Mouse (Mus musculus): ENCODE measurements around the gene Stk38. TPM values are rescaled to one million over a fixed set of nuclear protein-coding genes. Genes with fewer than 3 reads are reported as not detected.

Stk38 gene
- total and polyA plus RNA-seq, 2 experiments, result 45.8 to 54.4 TPM

DNA sequence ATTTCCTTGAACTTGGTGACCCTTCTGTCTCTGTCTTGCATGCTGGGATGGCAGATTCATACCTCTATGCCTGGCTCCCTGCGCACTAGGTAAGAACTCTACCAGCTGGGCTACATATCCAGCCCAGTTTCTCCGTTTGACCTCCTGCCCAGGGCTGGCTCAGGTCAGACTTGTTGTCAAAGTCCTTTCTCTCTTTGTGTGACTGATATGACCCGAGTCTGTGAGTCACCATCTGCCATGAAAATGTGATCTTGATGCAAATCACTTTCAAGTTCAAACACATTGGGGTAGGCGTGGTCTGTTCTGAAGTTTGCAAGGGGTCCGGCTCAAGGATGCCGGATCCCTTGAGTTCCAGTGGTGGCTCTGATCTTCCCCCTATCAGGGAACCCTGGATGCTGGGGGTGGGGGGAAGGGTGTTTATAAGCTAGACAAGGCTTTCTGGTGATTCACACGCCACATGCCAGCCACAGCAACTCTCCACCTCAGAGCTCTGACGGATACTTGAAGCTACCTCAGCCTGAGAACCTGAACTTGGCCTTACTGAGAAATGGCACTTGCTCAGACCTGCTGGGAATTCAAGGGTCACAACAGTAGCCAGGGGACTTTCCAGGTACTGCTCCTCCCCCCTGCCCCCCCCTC, 82.7 kb downstream of the Stk38 start:
- Histone ChIP-seq H3K27me3 (ENCODE audit: control insufficient read depth, insufficient read depth, low read length) (no peaks in the 10 kb centered on the region), H3K79me2 (ENCODE audit: control insufficient read depth, insufficient read depth, low read length) (no peaks in the 10 kb centered on the region), H3K27ac (replicated peaks; ENCODE audit: insufficient read depth, low read depth, low read length) (no peak overlapping the region), H3K36me3 (ENCODE audit: control insufficient read depth, insufficient read depth, low read length) (no peaks in the 10 kb centered on the region), H3K4me3 (ENCODE audit: insufficient read depth, low read depth, low read length) (no peak overlapping the region), H3K4me1 (ENCODE audit: control insufficient read depth, insufficient read depth, low read length) (peaks cover under 1% of the 10 kb centered on the region; the same call in 1 of the 2 replicates), H3K9ac (ENCODE audit: low read depth, low read length) (no peak overlapping the region)
- DNase-seq (ENCODE audit: extremely low read depth, low read depth, low spot score), result peak; percentile 63
- no peak for TF ChIP-seq POLR2A (IDR thresholded peaks at IDR 0.05; ENCODE audit: extremely low read depth, insufficient read depth, low read length)
- no peak for TF ChIP-seq CTCF (IDR thresholded peaks at IDR 0.05; ENCODE audit: low read depth, low read length)
- 77% methylated on average over 8 of the region's 8 CpGs for WGBS

DNA sequence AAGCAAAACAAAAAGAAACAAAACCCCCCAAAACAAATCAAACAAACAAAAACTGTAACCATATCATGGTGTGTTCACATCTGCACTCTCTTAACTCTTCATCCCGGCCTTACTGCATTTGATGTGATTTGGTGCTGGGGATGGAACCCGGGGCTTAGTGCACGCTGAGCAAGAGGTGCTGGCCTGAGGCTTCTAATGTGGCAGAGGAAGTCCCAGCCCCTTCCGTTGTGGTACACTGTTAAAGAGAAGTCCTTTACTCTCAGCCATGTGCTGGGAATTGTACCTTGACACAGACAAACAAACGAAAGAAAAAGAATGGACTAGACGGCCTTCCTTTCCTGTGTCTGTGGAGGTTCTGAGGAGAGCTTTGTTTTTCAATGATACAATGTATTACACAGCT, 85.7 kb downstream of the Stk38 start:
- Histone ChIP-seq H3K27ac (replicated peaks; ENCODE audit: insufficient read depth, low read depth, low read length) (no peak overlapping the region), H3K36me3 (ENCODE audit: control insufficient read depth, insufficient read depth, low read length) (no peaks in the 10 kb centered on the region), H3K4me1 (ENCODE audit: control insufficient read depth, insufficient read depth, low read length) (no peaks in the 10 kb centered on the region), H3K79me2 (ENCODE audit: control insufficient read depth, insufficient read depth, low read length) (no peaks in the 10 kb centered on the region), H3K27me3 (ENCODE audit: control insufficient read depth, insufficient read depth, low read length) (no peaks in the 10 kb centered on the region), H3K9ac (ENCODE audit: low read depth, low read length) (no peak overlapping the region), H3K4me3 (ENCODE audit: insufficient read depth, low read depth, low read length) (no peak overlapping the region)
- WGBS, result 73% methylated on average over 6 of the region's 6 CpGs
- no peak for TF ChIP-seq POLR2A (IDR thresholded peaks at IDR 0.05; ENCODE audit: extremely low read depth, insufficient read depth, low read length)
- TF ChIP-seq CTCF (IDR thresholded peaks at IDR 0.05; ENCODE audit: low read depth, low read length), result no peak
- no peak for DNase-seq (ENCODE audit: extremely low read depth, low read depth, low spot score)

DNA sequence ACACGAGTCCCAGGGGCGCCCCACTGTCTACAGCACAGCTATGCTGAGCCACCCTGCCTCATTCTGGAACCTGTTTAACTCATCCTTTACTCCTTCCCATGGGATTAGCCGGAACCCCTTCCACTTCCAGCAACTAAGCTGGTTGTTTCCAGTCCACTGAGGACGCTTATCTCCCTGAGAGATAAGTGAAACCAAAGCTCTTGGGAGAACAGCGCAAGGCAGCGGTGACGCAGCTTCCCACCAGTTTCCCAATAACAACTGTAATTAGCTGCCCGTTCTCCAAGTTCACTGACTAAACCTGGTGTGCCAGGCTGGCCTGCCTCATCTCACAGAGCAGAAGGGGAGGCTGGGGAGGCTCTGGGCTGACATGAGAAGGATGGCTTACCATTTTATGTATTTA, 86.7 kb downstream of the Stk38 start:
- Histone ChIP-seq H3K4me3 (ENCODE audit: insufficient read depth, low read depth, low read length) (no peak overlapping the region; the same call in 1 of the 2 replicates), H3K36me3 (ENCODE audit: control insufficient read depth, insufficient read depth, low read length) (no peaks in the 10 kb centered on the region), H3K79me2 (ENCODE audit: control insufficient read depth, insufficient read depth, low read length) (no peaks in the 10 kb centered on the region), H3K27me3 (ENCODE audit: control insufficient read depth, insufficient read depth, low read length) (no peaks in the 10 kb centered on the region), H3K9ac (ENCODE audit: low read depth, low read length) (no peak overlapping the region), H3K27ac (replicated peaks; ENCODE audit: insufficient read depth, low read depth, low read length) (no peak overlapping the region), H3K4me1 (ENCODE audit: control insufficient read depth, insufficient read depth, low read length) (no peaks in the 10 kb centered on the region)
- WGBS, result 78% methylated on average over 8 of the region's 8 CpGs
- TF ChIP-seq POLR2A (IDR thresholded peaks at IDR 0.05; ENCODE audit: extremely low read depth, insufficient read depth, low read length), result no peak
- TF ChIP-seq CTCF (IDR thresholded peaks at IDR 0.05; ENCODE audit: low read depth, low read length), result no peak
- no peak for DNase-seq (ENCODE audit: extremely low read depth, low read depth, low spot score)

Other genes with a start within 250 kb of the Stk38 start
- gene Mapk13, start 238.7 kb downstream of the Stk38 start, total RNA-seq (2014; rRNA removed), result 0.20 and 0.65 TPM in 2 replicates
- 0.15 and 0.22 TPM in 2 replicates for gene Mapk13, start 238.7 kb downstream of the Stk38 start, polyA plus RNA-seq (2012; rRNA removed)
- 4.4 and 8.9 TPM in 2 replicates for gene Brpf3, start 206.9 kb downstream of the Stk38 start, total RNA-seq (2014; rRNA removed)
- 14.5 and 18.9 TPM in 2 replicates for gene Brpf3, start 206.9 kb downstream of the Stk38 start, polyA plus RNA-seq (2012; rRNA removed)
- not detected in 2 replicates for gene Pnpla1, start 149.6 kb downstream of the Stk38 start, total RNA-seq (2014; rRNA removed)
- not detected in 2 replicates for gene Pnpla1, start 149.6 kb downstream of the Stk38 start, polyA plus RNA-seq (2012; rRNA removed)
- gene 4930539E08Rik, start 92.7 kb downstream of the Stk38 start, total RNA-seq (2014; rRNA removed), result 0.09 and 0.47 TPM in 2 replicates
- 0.10 and 0.11 TPM in 2 replicates for gene 4930539E08Rik, start 92.7 kb downstream of the Stk38 start, polyA plus RNA-seq (2012; rRNA removed)
- gene Pxt1, start 64.2 kb downstream of the Stk38 start, total RNA-seq (2014; rRNA removed), result not detected in 2 replicates
- not detected in 2 replicates for gene Pxt1, start 64.2 kb downstream of the Stk38 start, polyA plus RNA-seq (2012; rRNA removed)
- 22.3 and 24.0 TPM in 2 replicates for gene Kctd20, start 56.0 kb downstream of the Stk38 start, total RNA-seq (2014; rRNA removed)
- gene Kctd20, start 56.0 kb downstream of the Stk38 start, polyA plus RNA-seq (2012; rRNA removed), result 17.9 and 18.9 TPM in 2 replicates
- 41.4 and 47.3 TPM in 2 replicates for gene Srsf3, start 24.6 kb upstream of the Stk38 start, total RNA-seq (2014; rRNA removed)
- 26.6 and 40.1 TPM in 2 replicates for gene Srsf3, start 24.6 kb upstream of the Stk38 start, polyA plus RNA-seq (2012; rRNA removed)
- gene Cdkn1a, start 83.0 kb upstream of the Stk38 start, total RNA-seq (2014; rRNA removed), result 0.37 and 0.60 TPM in 2 replicates
- 6.9 and 9.3 TPM in 2 replicates for gene Cdkn1a, start 83.0 kb upstream of the Stk38 start, polyA plus RNA-seq (2012; rRNA removed)
- gene Rab44, start 106.2 kb upstream of the Stk38 start, total RNA-seq (2014; rRNA removed), result 0.07 TPM in 1 of 2 replicates, not detected in the other
- 0.15 TPM in 1 of 2 replicates, not detected in the other for gene Rab44, start 106.2 kb upstream of the Stk38 start, polyA plus RNA-seq (2012; rRNA removed)
- not detected in 2 replicates for gene Cpne5, start 230.2 kb upstream of the Stk38 start, total RNA-seq (2014; rRNA removed)
- gene Cpne5, start 230.2 kb upstream of the Stk38 start, polyA plus RNA-seq (2012; rRNA removed), result not detected in 2 replicates

All from liver, adult 2 months (tissue).